Mouse (Mus musculus) liver, embryonic 14.5 days (tissue): ENCODE results near the gene Mrps26.

Experiments
- CTCF ChIP-seq: IDR thresholded peaks from 2 replicates; pipeline ENCODE4 v1.5.1; 2016; ENCODE audit warnings: antibody characterized with exemption, low read depth, control low read depth
- EP300 ChIP-seq: IDR thresholded peaks from 2 replicates; pipeline ENCODE4 v1.6.1; 2016; ENCODE audit warnings: antibody characterized with exemption, low read depth

DNA sequence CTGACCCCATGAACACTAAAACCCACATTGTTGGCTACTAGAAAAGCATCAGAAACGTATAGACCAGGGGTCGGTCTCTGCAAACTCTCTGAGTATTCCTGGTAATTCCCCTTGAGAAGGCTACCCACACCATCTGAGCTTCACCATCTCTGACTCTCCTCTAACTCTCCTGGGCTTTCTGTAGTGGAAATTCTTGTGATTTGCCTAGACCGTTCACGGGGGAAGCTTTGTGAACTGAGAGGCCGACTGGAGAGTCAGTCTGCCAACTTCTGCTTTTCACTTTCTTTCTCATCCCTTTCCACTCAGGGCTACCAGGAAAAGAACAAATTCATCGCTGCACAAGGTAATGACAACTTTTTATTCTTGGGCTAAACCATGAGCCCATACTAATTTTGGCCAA is 28.5 kb upstream of the Mrps26 start:
- TF ChIP-seq EP300 (no peak), CTCF (no peak)
